Mouse (Mus musculus) small intestine, adult 2 months (tissue): Measurements from ENCODE around the gene Dnm2.

ENCODE experiments used
- CTCF ChIP-seq: fragments of 200-500 bp; IDR thresholded peaks from 2 replicates; pipeline ENCODE4 v1.5.1; 2012; ENCODE audit warnings: low read depth, mild to moderate bottlenecking, control low read depth, inconsistent platforms, low read length, moderate library complexity, mixed read lengths; ENCODE audit not compliant: insufficient replicate concordance, insufficient read length; ENCODE audit errors: extremely low read depth
- POLR2A ChIP-seq: fragments of 200-500 bp; IDR thresholded peaks from 2 replicates; pipeline ENCODE4 v1.6.1; 2012; ENCODE audit warnings: low read depth, mild to moderate bottlenecking, control low read depth, inconsistent platforms, low read length, moderate library complexity

- no peak for TF ChIP-seq POLR2A
- no peak for TF ChIP-seq CTCF
Observed at GRCm38 (mm10) chr9:21403745-21404144, 21.0 kb upstream of the Dnm2 start.
